Mouse (Mus musculus) adrenal gland, postnatal 10 days (tissue): ENCODE data around the gene Dapk3. TPM values are rescaled to one million over a fixed set of nuclear protein-coding genes. Genes with fewer than 3 reads are reported as not detected.

ENCODE experiments used
- DNase-seq: peaks from one replicate; pipeline ENCODE4 v3.0.0; 2021; ENCODE audit warnings: mixed read lengths
- total RNA-seq, 2 experiments: library from RNA; stranded (reverse); gene quantifications; 2 replicates each; pipeline ENCODE4 v1.2.3; 2021

The Dapk3 gene
- total RNA-seq, 2 experiments from 2014 or later: 55.3 to 55.6 TPM

- DNase-seq: no peak
These were observed 55.8 kb downstream of the Dapk3 start for GRCm38 (mm10) chr10:81238618-81239017.

DNA sequence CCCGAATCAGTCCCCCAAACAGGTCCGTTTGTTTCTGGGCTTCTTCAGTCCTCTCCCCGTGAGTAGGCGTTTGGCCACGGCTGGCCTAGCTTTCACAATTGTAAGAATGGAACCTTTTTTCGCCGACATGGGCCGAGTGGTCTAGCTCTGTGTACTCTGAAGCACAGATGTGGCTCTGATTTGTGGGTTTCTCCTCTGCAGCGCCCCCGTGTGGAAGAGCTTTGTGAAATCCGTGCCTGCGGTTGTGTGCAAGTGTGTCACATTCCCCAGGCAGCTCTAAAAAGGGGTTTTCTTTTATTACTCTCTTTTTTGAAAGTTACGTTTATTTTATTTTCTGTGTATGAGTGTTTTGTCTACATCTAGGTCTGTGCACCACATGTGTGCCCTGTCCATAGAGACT lies 58.1 kb downstream of the Dapk3 start:
- peak; percentile 73 for DNase-seq

DNA sequence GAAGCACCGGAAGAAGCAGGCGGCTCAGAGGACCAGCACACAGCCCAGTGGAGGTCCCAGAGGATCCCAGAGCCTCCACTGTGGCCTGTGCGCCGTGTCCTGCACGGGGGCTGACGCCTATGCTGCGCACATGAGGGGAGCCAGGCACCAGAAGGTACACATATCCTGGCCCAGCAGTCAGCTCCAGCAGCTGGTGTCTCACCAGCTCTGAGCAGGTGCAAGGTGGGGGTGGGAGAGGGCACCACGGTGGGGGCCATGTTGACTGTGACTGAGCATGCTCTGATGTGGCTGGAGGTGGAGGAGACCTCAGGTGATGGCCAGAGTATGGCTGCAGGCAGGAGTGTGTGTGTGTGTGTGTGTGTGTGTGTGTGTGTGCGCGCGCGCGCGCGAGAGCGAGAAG lies 59.2 kb downstream of the Dapk3 start:
- no peak for DNase-seq

Other genes starting within 250 kb of the Dapk3 start
- gene Gng7, start 168.1 kb upstream of the Dapk3 start, total RNA-seq: 1 to 10 TPM; 5.4 to 6.4 TPM
- 1 to 10 TPM; 2.8 to 3.4 TPM for gene Diras1, start 157.3 kb upstream of the Dapk3 start, total RNA-seq
- 10 to 100 TPM; 28.5 to 32.8 TPM for gene Slc39a3, start 145.6 kb upstream of the Dapk3 start, total RNA-seq
- 100 to 1,000 TPM; 190 to 191 TPM for gene Sgta, start 122.8 kb upstream of the Dapk3 start, total RNA-seq
- gene Thop1, start 113.0 kb upstream of the Dapk3 start, total RNA-seq: 10 to 100 TPM; 31.8 to 42.4 TPM
- gene Creb3l3, start 84.1 kb upstream of the Dapk3 start, total RNA-seq: 10 to 100 TPM; 18.1 to 42.6 TPM
- 100 to 1,000 TPM; 151 to 161 TPM for gene Map2k2, start 77.1 kb upstream of the Dapk3 start, total RNA-seq
- 10 to 100 TPM; 61.1 to 66.6 TPM for gene Zbtb7a, start 47.8 kb upstream of the Dapk3 start, total RNA-seq
- 10 to 100 TPM; 25.8 to 26.5 TPM for gene Pias4, start 15.1 kb upstream of the Dapk3 start, total RNA-seq
- 1,000 to 10,000 TPM; 1,466 to 1,521 TPM for gene Eef2, start 6.4 kb upstream of the Dapk3 start, total RNA-seq
- not detected for gene 4930442H23Rik, start 844 bp downstream of the Dapk3 start, total RNA-seq
- 1 to 10 TPM in 1 of 2 experiments, under 1 TPM in 1; 0.15 to 4.9 TPM for gene Nmrk2, start 19.0 kb downstream of the Dapk3 start, total RNA-seq
- 1 to 10 TPM; 2.5 to 4.6 TPM for gene Atcay, start 47.8 kb downstream of the Dapk3 start, total RNA-seq
- 10 to 100 TPM in 1 of 2 experiments, 1 to 10 TPM in 1; 7.4 to 11.9 TPM for gene Zfr2, start 50.1 kb downstream of the Dapk3 start, total RNA-seq
- gene Matk, start 69.9 kb downstream of the Dapk3 start, total RNA-seq: 1 to 10 TPM; 1.8 to 2.1 TPM
- gene Mrpl54, start 83.9 kb downstream of the Dapk3 start, total RNA-seq: 100 to 1,000 TPM; 109 to 111 TPM
- 10 to 100 TPM; 79.8 to 83.8 TPM for gene Apba3, start 84.0 kb downstream of the Dapk3 start, total RNA-seq
- 1 to 10 TPM; 1.9 to 3.0 TPM for gene Tjp3, start 108.6 kb downstream of the Dapk3 start, total RNA-seq
- gene Pip5k1c, start 110.0 kb downstream of the Dapk3 start, total RNA-seq: 10 to 100 TPM; 39.2 to 48.9 TPM
- gene Cactin, start 138.1 kb downstream of the Dapk3 start, total RNA-seq: 10 to 100 TPM; 29.4 to 35.4 TPM
- 10 to 100 TPM; 24.5 to 31.8 TPM for gene Tbxa2r, start 145.7 kb downstream of the Dapk3 start, total RNA-seq
- 1 to 10 TPM; 3.6 to 4.0 TPM for gene Gipc3, start 160.3 kb downstream of the Dapk3 start, total RNA-seq
- gene Hmg20b, start 167.5 kb downstream of the Dapk3 start, total RNA-seq: 10 to 100 TPM; 81.2 to 97.5 TPM
- 10 to 100 TPM; 17.8 to 22.8 TPM for gene Mfsd12, start 174.5 kb downstream of the Dapk3 start, total RNA-seq
- gene 4930404N11Rik, start 182.8 kb downstream of the Dapk3 start, total RNA-seq: 1 to 10 TPM; 1.1 to 2.3 TPM
- 10 to 100 TPM; 42.1 to 51.7 TPM for gene Fzr1, start 195.5 kb downstream of the Dapk3 start, total RNA-seq
- 10 to 100 TPM; 52.8 to 54.2 TPM for gene Dohh, start 201.4 kb downstream of the Dapk3 start, total RNA-seq
- 1 to 10 TPM; 1.1 to 1.6 TPM for gene Gm48551, start 201.5 kb downstream of the Dapk3 start, total RNA-seq
- 1 to 10 TPM in 1 of 2 experiments, under 1 TPM in 1; 0.45 to 1.9 TPM for gene Gm48552, start 206.0 kb downstream of the Dapk3 start, total RNA-seq
- 1 to 10 TPM; 1.2 to 1.6 TPM for gene Smim24, start 210.0 kb downstream of the Dapk3 start, total RNA-seq